Mouse (Mus musculus) liver, embryonic 14 days (tissue): Measurements from ENCODE around the gene Ntrk3. TPM values are rescaled to one million over a fixed set of nuclear protein-coding genes. Genes with fewer than 3 reads are reported as not detected.

Experiments used
- polyA plus RNA-seq: library from polyadenylated mRNA; depleted of rRNA; stranded (reverse); fragments of >200 nt; gene quantifications from 2 replicates; pipeline ENCODE4 v1.2.3, GENCODE M21; 2012; rRNA removed

The Ntrk3 gene
- polyA plus RNA-seq: 0.38 and 0.40 TPM in 2 replicates

DNA sequence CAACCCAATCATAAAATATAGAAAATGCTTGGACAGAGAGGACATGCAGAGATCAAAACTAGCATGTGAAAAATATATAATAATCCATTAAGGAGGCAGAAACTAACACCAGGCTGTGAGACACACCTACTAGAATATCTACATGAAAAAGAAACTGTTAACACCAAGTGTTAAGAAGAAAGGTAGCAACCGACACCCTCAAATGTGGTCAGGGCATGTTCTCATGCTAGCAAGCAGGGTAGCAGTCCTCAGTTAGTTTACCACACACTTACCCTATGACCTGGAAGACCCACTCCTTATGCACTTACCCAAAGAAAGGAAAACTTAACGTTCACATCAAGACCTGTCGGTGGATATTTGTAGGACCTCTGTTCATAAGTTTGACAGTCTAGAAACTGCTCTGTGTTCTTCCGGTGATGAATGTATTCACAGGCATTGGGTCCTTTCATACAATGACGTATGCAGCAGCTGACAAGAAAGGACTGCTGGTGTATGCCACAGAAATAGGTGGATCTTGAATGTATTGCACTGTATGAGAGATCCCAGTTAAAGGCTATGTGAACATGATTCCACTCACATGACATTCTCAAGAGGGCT lies at the start of gene Ntrk3:
Gene Ntrk3, minus strand, starts transcription at position 399 of the 597 bp plus-strand sequence.

GRCm38 (mm10) chr7:78782639-78783581 lies 45.1 kb upstream of the Ntrk3 start, which contains the start of the genes Mrps11 and Mrpl46:
TSS of gene Mrps11 (plus strand) at chr7:78783119.
TSS of gene Mrpl46 (minus strand) at chr7:78783531.

Other genes with a start within 250 kb of the Ntrk3 start
- gene Mrps11, start 45.1 kb upstream of the Ntrk3 start, polyA plus RNA-seq: 41.9 and 46.6 TPM in 2 replicates
- 23.2 and 25.7 TPM in 2 replicates for gene Mrpl46, start 45.5 kb upstream of the Ntrk3 start, polyA plus RNA-seq
- 5.7 and 6.5 TPM in 2 replicates for gene Det1, start 109.3 kb upstream of the Ntrk3 start, polyA plus RNA-seq
- gene Aen, start 157.8 kb upstream of the Ntrk3 start, polyA plus RNA-seq: 12.4 and 15.5 TPM in 2 replicates
- gene Isg20, start 175.4 kb upstream of the Ntrk3 start, polyA plus RNA-seq: 36.8 and 54.0 TPM in 2 replicates